Mouse (Mus musculus): Measurements from ENCODE around the gene Crb3.

DNA sequence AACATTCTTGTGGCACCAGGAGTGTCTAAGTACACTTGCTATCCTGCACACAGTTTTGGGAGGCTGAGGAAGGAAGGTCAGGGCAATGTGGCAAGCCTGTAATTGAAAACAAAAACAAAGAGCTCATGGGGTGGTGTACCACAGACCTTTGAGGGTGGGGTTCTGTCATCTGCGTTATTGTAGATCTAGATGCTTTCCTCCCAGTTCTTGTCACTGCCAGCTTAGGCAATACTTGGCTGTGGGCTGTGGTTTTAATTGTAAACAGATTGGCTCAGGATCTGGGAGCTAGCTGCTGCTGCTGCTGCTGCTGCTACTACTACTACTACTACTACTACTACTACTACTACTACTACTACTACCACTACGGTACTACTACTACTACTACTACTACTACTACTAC lies 43.4 kb downstream of the Crb3 start:
- no peak for TF ChIP-seq CTCF (IDR thresholded peaks at IDR 0.05; ENCODE audit: control insufficient read depth, insufficient read depth, low read length)
- no peak for TF ChIP-seq POLR2A (IDR thresholded peaks at IDR 0.05; ENCODE audit: borderline replicate concordance, control insufficient read depth, low read depth, low read length)
